Mouse (Mus musculus): Measurements from ENCODE around the gene Clstn3. TPM values are rescaled to one million over a fixed set of nuclear protein-coding genes. Genes with fewer than 3 reads are reported as not detected.
"Not testable (repeated sequence)": the region's sequence is repeated elsewhere in the genome, so short reads cannot be mapped to it uniquely, and the experiment has no call there.

The Clstn3 gene
- total and polyA plus RNA-seq, 2 experiments from 2014 or later = 184 to 338 TPM

DNA sequence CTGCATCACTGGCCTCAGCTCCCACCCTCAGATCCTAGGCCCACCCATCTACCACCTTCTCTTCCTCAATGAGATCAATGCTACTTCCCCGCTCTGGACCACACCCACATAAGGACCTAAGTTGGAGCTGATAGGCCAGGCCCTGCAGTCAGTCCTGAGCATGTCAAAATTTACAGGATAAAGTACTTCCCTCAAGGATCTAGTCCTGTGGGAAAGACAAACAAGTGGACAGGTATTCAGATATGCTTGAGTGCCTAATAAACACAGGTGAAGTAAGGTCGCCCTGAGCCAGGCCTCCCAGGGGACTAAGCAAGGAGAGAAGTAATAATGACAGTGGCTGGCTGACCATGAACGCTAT is 15.0 kb upstream of the Clstn3 start:
- DNase-seq (ENCODE audit: low spot score) = no peak
- WGBS = 93% methylated on average over 3 of the region's 3 CpGs

DNA sequence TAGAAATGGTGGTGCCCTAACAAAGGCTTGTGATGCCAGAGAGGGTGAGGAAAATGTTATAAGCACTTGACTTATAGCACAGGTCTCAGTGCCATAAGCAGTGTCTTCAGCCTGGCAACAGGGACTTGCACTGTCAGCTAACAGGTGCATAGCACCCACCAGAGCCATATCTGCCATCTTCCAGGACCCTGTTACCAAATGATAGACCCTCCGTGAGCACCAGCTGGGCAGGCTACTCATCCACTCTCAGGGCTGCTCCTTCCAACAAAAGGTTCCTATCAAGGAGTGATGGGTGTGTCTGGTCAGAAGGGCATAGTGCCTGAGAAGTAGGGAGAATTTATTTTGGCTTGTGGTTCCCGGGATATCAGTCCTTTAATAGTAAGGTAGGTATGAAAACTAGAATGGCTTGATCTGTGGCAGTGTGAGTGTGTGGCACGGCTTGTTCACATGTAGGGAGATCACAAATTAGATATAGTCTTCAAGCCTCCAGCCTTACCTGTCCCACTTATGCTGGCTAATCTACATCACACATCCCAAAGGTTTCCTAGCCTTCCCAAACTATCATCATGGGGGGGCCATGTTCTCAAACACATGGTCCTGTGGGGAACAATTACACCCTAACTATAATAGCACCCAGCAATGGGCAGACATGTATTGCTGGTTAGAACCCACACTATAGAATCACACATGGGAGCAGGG is 14.4 kb upstream of the Clstn3 start:
- TF ChIP-seq CTCF (IDR thresholded peaks at IDR 0.05; ENCODE audit: low read depth) = no peak
- DNase-seq (ENCODE audit: low spot score) = no peak
- no peaks in the 10 kb centered on the region for H3K27me3 ChIP-seq (ENCODE audit: insufficient read depth, low read length)
- WGBS = 88% methylated on average over 3 of the region's 3 CpGs
- H3K9me3 ChIP-seq (ENCODE audit: low read length) = no peaks in the 10 kb centered on the region
- no peak overlapping the region for H3K4me3 ChIP-seq (ENCODE audit: low read length)
- no peaks in the 10 kb centered on the region for H3K4me1 ChIP-seq (ENCODE audit: insufficient read depth, low read length)
- H3K27ac ChIP-seq = no peak overlapping the region
- H3K9ac ChIP-seq (replicated peaks; ENCODE audit: low read length) = no peak overlapping the region
- H3K4me2 ChIP-seq (ENCODE audit: low read depth, low read length) = no peak overlapping the region
- no peaks in the 10 kb centered on the region for H3K36me3 ChIP-seq (ENCODE audit: insufficient read depth, low read length)
- ATAC-seq = no peak

More for the DNA sequence above, 15.0 kb upstream of the Clstn3 start:
- H3K36me3 ChIP-seq (ENCODE audit: insufficient read depth, low read length) = no peaks in the 10 kb centered on the region
- H3K4me3 ChIP-seq (ENCODE audit: low read length) = no peak overlapping the region
- no peak overlapping the region for H3K27ac ChIP-seq
- no peaks in the 10 kb centered on the region for H3K4me1 ChIP-seq (ENCODE audit: insufficient read depth, low read length)
- H3K27me3 ChIP-seq (ENCODE audit: insufficient read depth, low read length) = no peaks in the 10 kb centered on the region
- TF ChIP-seq CTCF (IDR thresholded peaks at IDR 0.05; ENCODE audit: low read depth) = no peak
- H3K9me3 ChIP-seq (ENCODE audit: low read length) = no peaks in the 10 kb centered on the region
- no peak overlapping the region for H3K4me2 ChIP-seq (ENCODE audit: low read depth, low read length)
- no peak overlapping the region for H3K9ac ChIP-seq (replicated peaks; ENCODE audit: low read length)
- no peak for ATAC-seq

GRCm38 (mm10) chr6:124477922-124478651 is 13.5 kb upstream of the Clstn3 start:
- Histone ChIP-seq H3K9ac (replicated peaks; ENCODE audit: low read length) (no peak overlapping the region), H3K4me3 (ENCODE audit: low read length) (no peak overlapping the region), H3K9me3 (ENCODE audit: low read length) (no peaks in the 10 kb centered on the region), H3K27ac (no peak overlapping the region), H3K27me3 (ENCODE audit: insufficient read depth, low read length) (no peaks in the 10 kb centered on the region), H3K36me3 (ENCODE audit: insufficient read depth, low read length) (no peaks in the 10 kb centered on the region), H3K4me2 (ENCODE audit: low read depth, low read length) (no peak overlapping the region), H3K4me1 (ENCODE audit: insufficient read depth, low read length) (no peaks in the 10 kb centered on the region)
- no peak for TF ChIP-seq CTCF (IDR thresholded peaks at IDR 0.05; ENCODE audit: low read depth)
- ATAC-seq = no peak
- no peak for DNase-seq (ENCODE audit: low spot score)
- WGBS = 75% methylated on average over 17 of the region's 17 CpGs

DNA sequence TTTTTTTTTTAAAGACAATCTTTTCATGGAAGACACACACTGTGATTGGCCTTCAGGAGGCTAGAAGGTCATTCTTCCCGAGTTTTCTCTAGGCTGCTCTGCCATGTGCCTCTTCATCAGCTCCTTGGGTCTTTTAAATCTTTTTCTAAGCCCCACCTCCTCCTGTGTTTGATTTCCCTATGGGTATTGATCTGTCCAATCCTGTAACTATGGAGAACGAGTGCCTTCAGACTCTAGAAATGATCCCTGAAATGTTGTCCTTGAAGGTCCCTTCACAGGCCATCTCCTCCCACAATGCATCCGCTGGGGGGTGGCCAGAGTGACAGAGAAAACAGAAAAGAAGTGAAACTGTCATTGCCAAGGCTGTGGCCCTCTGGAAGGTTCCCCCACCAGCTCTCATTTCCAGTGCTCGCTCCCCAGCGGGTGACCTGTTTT is 12.6 kb upstream of the Clstn3 start:
- no peak for TF ChIP-seq CTCF (IDR thresholded peaks at IDR 0.05; ENCODE audit: low read depth)
- ATAC-seq = no peak
- Histone ChIP-seq H3K9ac (replicated peaks; ENCODE audit: low read length) (no peak overlapping the region), H3K27ac (no peak overlapping the region), H3K4me2 (ENCODE audit: low read depth, low read length) (no peak overlapping the region), H3K27me3 (ENCODE audit: insufficient read depth, low read length) (no peaks in the 10 kb centered on the region), H3K4me1 (ENCODE audit: insufficient read depth, low read length) (no peaks in the 10 kb centered on the region), H3K4me3 (ENCODE audit: low read length) (no peak overlapping the region), H3K9me3 (ENCODE audit: low read length) (no peaks in the 10 kb centered on the region), H3K36me3 (ENCODE audit: insufficient read depth, low read length) (no peaks in the 10 kb centered on the region)
- WGBS = 65% methylated on average over 5 of the region's 5 CpGs
- no peak for DNase-seq (ENCODE audit: low spot score)

GRCm38 (mm10) chr6:124476796-124477195 is 12.2 kb upstream of the Clstn3 start:
- WGBS = 86% methylated on average over 11 of the region's 11 CpGs
- Histone ChIP-seq H3K4me2 (ENCODE audit: low read depth, low read length) (no peak overlapping the region), H3K4me3 (ENCODE audit: low read length) (no peak overlapping the region), H3K4me1 (ENCODE audit: insufficient read depth, low read length) (no peaks in the 10 kb centered on the region), H3K9ac (replicated peaks; ENCODE audit: low read length) (no peak overlapping the region), H3K9me3 (ENCODE audit: low read length) (no peaks in the 10 kb centered on the region), H3K27ac (no peak overlapping the region), H3K36me3 (ENCODE audit: insufficient read depth, low read length) (no peaks in the 10 kb centered on the region), H3K27me3 (ENCODE audit: insufficient read depth, low read length) (no peaks in the 10 kb centered on the region)
- DNase-seq (ENCODE audit: low spot score) (no peak), ATAC-seq (no peak)
- TF ChIP-seq CTCF (IDR thresholded peaks at IDR 0.05; ENCODE audit: low read depth) = no peak

- Histone ChIP-seq H3K4me2 (ENCODE audit: low read depth, low read length) (no peak overlapping the region), H3K36me3 (ENCODE audit: insufficient read depth, low read length) (no peaks in the 10 kb centered on the region), H3K27ac (no peak overlapping the region), H3K9me3 (ENCODE audit: low read length) (no peaks in the 10 kb centered on the region), H3K9ac (replicated peaks; ENCODE audit: low read length) (no peak overlapping the region), H3K27me3 (ENCODE audit: insufficient read depth, low read length) (no peaks in the 10 kb centered on the region), H3K4me3 (ENCODE audit: low read length) (no peak overlapping the region), H3K4me1 (ENCODE audit: insufficient read depth, low read length) (no peaks in the 10 kb centered on the region)
- no peak for TF ChIP-seq CTCF (IDR thresholded peaks at IDR 0.05; ENCODE audit: low read depth)
- DNase-seq (ENCODE audit: low spot score) (no peak), ATAC-seq (no peak)
- WGBS = 67% methylated on average over 7 of the region's 7 CpGs
These were observed 11.6 kb upstream of the Clstn3 start for GRCm38 (mm10) chr6:124476216-124476615.

DNA sequence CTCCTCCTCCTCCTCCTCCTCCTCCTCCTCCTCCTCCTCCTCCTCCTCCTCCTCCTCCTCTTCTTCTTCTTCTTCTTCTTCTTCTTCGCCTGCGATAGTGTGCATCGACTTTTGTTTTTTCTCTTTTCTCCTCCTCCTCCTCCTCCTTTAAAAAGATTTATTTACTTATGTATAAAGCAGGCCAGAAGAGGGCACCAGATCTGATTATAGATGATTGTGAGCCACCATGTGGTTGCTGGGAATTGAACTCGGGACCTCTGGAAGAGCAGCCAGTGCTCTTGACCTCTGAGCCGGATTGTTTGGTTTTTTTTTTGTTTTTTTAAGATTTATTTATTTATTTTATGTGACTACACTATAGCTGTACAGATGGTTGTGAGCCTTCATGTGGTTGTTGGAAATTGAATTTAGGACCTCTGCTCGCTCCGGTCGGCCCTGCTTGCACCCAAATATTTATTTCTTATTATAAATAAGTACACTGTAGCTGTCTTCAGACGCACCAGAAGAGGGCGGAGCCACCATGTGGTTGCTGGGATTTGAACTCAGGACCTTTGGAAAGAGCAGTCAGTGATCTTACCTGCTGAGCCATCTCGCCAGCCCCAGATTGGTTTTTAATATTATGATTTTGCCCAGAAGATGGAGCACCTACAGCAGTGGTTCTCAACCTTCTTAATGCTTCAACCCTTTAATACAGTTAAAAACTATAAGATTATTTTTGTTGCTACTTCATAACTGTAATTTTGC is 10.9 kb upstream of the Clstn3 start:
- not testable (repeated sequence) for DNase-seq (ENCODE audit: low spot score); H3K9ac ChIP-seq (replicated peaks; ENCODE audit: low read length); H3K36me3 ChIP-seq (ENCODE audit: insufficient read depth, low read length); H3K9me3 ChIP-seq (ENCODE audit: low read length); H3K27me3 ChIP-seq (ENCODE audit: insufficient read depth, low read length); H3K4me2 ChIP-seq (ENCODE audit: low read depth, low read length); H3K4me3 ChIP-seq (ENCODE audit: low read length); H3K4me1 ChIP-seq (ENCODE audit: insufficient read depth, low read length); ATAC-seq; H3K27ac ChIP-seq
- WGBS = 92% methylated on average over 8 of the region's 11 CpGs
